In the genomic region with DNA sequence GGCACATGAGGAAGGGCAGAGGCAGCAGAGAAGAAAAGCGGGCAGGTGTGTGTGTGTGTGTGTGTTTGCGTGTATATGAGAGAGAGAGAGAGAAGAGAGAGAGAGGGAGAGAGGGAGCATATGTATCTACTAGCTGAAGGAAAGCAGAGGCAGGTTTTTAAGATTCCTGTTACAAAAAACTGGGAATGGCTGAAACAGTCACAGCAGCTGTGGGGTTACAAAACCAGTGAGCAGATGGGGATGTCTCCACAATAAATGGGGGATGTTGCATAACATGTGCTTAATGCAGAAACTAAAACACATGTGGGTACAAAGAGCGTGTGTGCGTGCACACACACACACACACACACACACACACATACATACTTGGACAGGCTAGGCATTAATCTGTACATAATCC, we compare ENCODE assay signal across 28 mouse cellular contexts. TPM values are rescaled to one million over a fixed set of nuclear protein-coding genes. Genes with fewer than 3 reads are reported as not detected.
A peak's percentile ranks its signal among the peaks of the same experiment; 100 is the strongest.
DNase-seq lines count a peak whose midpoint lies in the region; ATAC-seq and TF ChIP-seq lines count a peak whose summit lies in the region.
"Had no signal": no experiment of that assay in that cellular context is flagged by ENCODE, and none has a peak within 500 bp of the region (broad histone marks: within the 10 kb centered on the region; RNA-seq: fewer than 3 reads in every experiment).

No protein-coding gene starts in this region.

- H3K36me3 ChIP-seq in midbrain, embryonic 10.5 days, result no peaks in the 10 kb centered on the region
- no peaks in the 10 kb centered on the region for H3K36me3 ChIP-seq in midbrain, postnatal 0 days (ENCODE audit: insufficient read depth, low read length)
- no peaks in the 10 kb centered on the region for H3K36me3 ChIP-seq in forebrain, embryonic 10.5 days (replicated peaks)
- H3K36me3 ChIP-seq: forebrain, embryonic 12.5 days; midbrain, embryonic 15.5 days; neural tube, embryonic 15.5 days had no signal

- H3K4me3 ChIP-seq in midbrain, embryonic 10.5 days, result no peak overlapping the region
- H3K4me3 ChIP-seq in midbrain, postnatal 0 days (ENCODE audit: low read depth, low read length), result no peak overlapping the region
- no peak overlapping the region for H3K4me3 ChIP-seq in layer of hippocampus, adult 2 months
- H3K4me3 ChIP-seq in forebrain, embryonic 10.5 days, result no peak overlapping the region
- H3K4me3 ChIP-seq: forebrain, embryonic 12.5 days; megakaryocyte, embryonic 14.5 days; midbrain, embryonic 15.5 days; neural tube, embryonic 15.5 days had no signal

- ATAC-seq in midbrain, postnatal 0 days (ENCODE audit: low FRiP score), result no peak
- ATAC-seq: liver, postnatal 0 days; midbrain, embryonic 15.5 days had no signal

- no peak overlapping the region for H3K9ac ChIP-seq in midbrain, postnatal 0 days (replicated peaks; ENCODE audit: low read length, poor library complexity, severe bottlenecking)
- H3K9ac ChIP-seq: forebrain, embryonic 12.5 days; hindbrain, embryonic 14.5 days; liver, postnatal 0 days; midbrain, embryonic 15.5 days; neural tube, embryonic 15.5 days had no signal

- no peak overlapping the region for H3K4me2 ChIP-seq in midbrain, postnatal 0 days (ENCODE audit: low read depth, low read length, poor library complexity, severe bottlenecking)
- H3K4me2 ChIP-seq: forebrain, embryonic 12.5 days; hindbrain, embryonic 14.5 days; midbrain, embryonic 15.5 days; neural tube, embryonic 15.5 days had no signal

- H3K9me3 ChIP-seq in midbrain, embryonic 10.5 days (replicated peaks), result no peaks in the 10 kb centered on the region
- no peaks in the 10 kb centered on the region for H3K9me3 ChIP-seq in midbrain, postnatal 0 days (ENCODE audit: low read length)
- H3K9me3 ChIP-seq in forebrain, embryonic 10.5 days, result no peaks in the 10 kb centered on the region
- H3K9me3 ChIP-seq: forebrain, embryonic 12.5 days; midbrain, embryonic 15.5 days; neural tube, embryonic 15.5 days had no signal

- no peak for TF ChIP-seq CTCF in midbrain, postnatal 0 days (IDR thresholded peaks at IDR 0.05)
- TF ChIP-seq CTCF in layer of hippocampus, adult 2 months (conservative IDR thresholded peaks at IDR 0.05), result no peak

- H3K27ac ChIP-seq in midbrain, embryonic 10.5 days (replicated peaks), result 0 out of 2 replicates have a peak overlapping the region, but pooled peaks have one; percentile 23
- H3K27ac ChIP-seq in midbrain, postnatal 0 days (ENCODE audit: low read depth, low read length), result no peak overlapping the region
- no peak overlapping the region for H3K27ac ChIP-seq in layer of hippocampus, adult 2 months
- no peak overlapping the region for H3K27ac ChIP-seq in forebrain, embryonic 10.5 days
- H3K27ac ChIP-seq: forebrain, embryonic 12.5 days; hindbrain, embryonic 14.5 days; midbrain, embryonic 15.5 days; neural tube, embryonic 15.5 days had no signal

- H3K4me1 ChIP-seq in midbrain, embryonic 10.5 days, result peaks cover 25% of the 10 kb centered on the region
- no peaks in the 10 kb centered on the region for H3K4me1 ChIP-seq in midbrain, postnatal 0 days (ENCODE audit: insufficient read depth, low read length)
- H3K4me1 ChIP-seq in forebrain, embryonic 10.5 days, result peaks cover 25% of the 10 kb centered on the region
- H3K4me1 ChIP-seq: megakaryocyte, embryonic 14.5 days; midbrain, embryonic 15.5 days; neural tube, embryonic 15.5 days had no signal

- peak; percentile 36 to 63 for DNase-seq in frontal cortex, adult 2 months (ENCODE audit: extremely low spot score in 1 of 2, low spot score in 1 of 2)
- DNase-seq in frontal cortex, postnatal 10 days (ENCODE audit: low spot score in 2 of 2), result no peak
- DNase-seq in midbrain, embryonic 10.5 days (ENCODE audit: low spot score), result no peak
- no peak for DNase-seq in midbrain, postnatal 0 days (ENCODE audit: low spot score)
- DNase-seq in layer of hippocampus, adult 2 months (ENCODE audit: low spot score in 2 of 2), result peak; percentile 38 to 57
- peak; percentile 73 for DNase-seq in telencephalon, adult 2 months (ENCODE audit: low read depth, low spot score)
- DNase-seq in forebrain, embryonic 10.5 days (ENCODE audit: extremely low spot score, low spot score), result no peak
- DNase-seq: adrenal gland, postnatal 14 days; cerebellum, adult 11-12 months; cerebellum, postnatal 14 days; embryo, embryonic 11 days; gastrocnemius, postnatal 10 days; heart, adult 18-20 months; heart, postnatal 36 days; kidney, adult 8-10 months; kidney, postnatal 36 days; liver; liver, postnatal 0 days; thymus, postnatal 14 days had no signal

- H3K27me3 ChIP-seq in midbrain, embryonic 10.5 days (ENCODE audit: low read depth, poor library complexity, severe bottlenecking), result peaks cover 4% of the 10 kb centered on the region; the same call in 1 of the 2 replicates
- H3K27me3 ChIP-seq in midbrain, postnatal 0 days (ENCODE audit: insufficient read depth, low read length), result no peaks in the 10 kb centered on the region
- peaks cover 15% of the 10 kb centered on the region for H3K27me3 ChIP-seq in forebrain, embryonic 10.5 days (ENCODE audit: poor library complexity, severe bottlenecking)
- H3K27me3 ChIP-seq: CH12.LX; megakaryocyte, embryonic 14.5 days; midbrain, embryonic 15.5 days; neural tube, embryonic 15.5 days had no signal

- 88% methylated on average over 4 of the region's 4 CpGs for WGBS in midbrain, embryonic 10.5 days
- WGBS in midbrain, postnatal 0 days, result 74% methylated on average over 4 of the region's 4 CpGs
- 97% methylated on average over 4 of the region's 4 CpGs for WGBS in forebrain, embryonic 10.5 days

RNA-seq across cellular contexts. Expression of gene Lrtm1, which starts 48.8 kb away (rescaled TPM):
- polyA plus RNA-seq in frontal cortex, adult 2 months (2012; rRNA removed), result not detected in 2 replicates
- 17.5 and 27.2 TPM in 2 replicates for polyA plus RNA-seq in midbrain, embryonic 10.5 days (2016; fragmentation: Nextera tagmentation; extraction: Ambion mirVana)
- not detected in 2 replicates for total RNA-seq in midbrain, postnatal 0 days (2014; rRNA removed)
- 0.12 TPM in 2 replicates for polyA plus RNA-seq in midbrain, postnatal 0 days (2015; fragmentation: Nextera tagmentation; extraction: Ambion mirVana)
- total RNA-seq in layer of hippocampus, adult 2 months (2021), result not detected
- 0.76 and 1.3 TPM in 2 replicates for polyA plus RNA-seq in forebrain, embryonic 10.5 days (2016; fragmentation: Nextera tagmentation; extraction: Ambion mirVana)
- total RNA-seq: CH12.LX, MEL had no signal
- polyA plus RNA-seq: intestine, embryonic 14.5 days; small intestine, adult 2 months had no signal

Comparison
In these comparisons a context has a peak if more than half of its experiments do, and no peak if none do; other contexts are left out.
1. DNase-seq: peak in frontal cortex, adult 2 months (2 of 2), layer of hippocampus, adult 2 months (2 of 2) and telencephalon, adult 2 months (single experiment); none in frontal cortex, postnatal 10 days (0 of 2), midbrain, embryonic 10.5 days (single experiment), midbrain, postnatal 0 days (single experiment) and forebrain, embryonic 10.5 days (single experiment).